Mouse (Mus musculus) forebrain, embryonic 14.5 days (tissue): Measurements from ENCODE around the gene P2rx7. TPM values are rescaled to one million over a fixed set of nuclear protein-coding genes. Genes with fewer than 3 reads are reported as not detected.

Source experiments
- ATAC-seq: fragments of 200-750 bp; cut with Nextera tagmentation; 2 replicates; pipeline ENCODE4 v1.8.0; 2017; ENCODE audit warnings: mild to moderate bottlenecking, moderate library complexity
- DNase-seq: peaks from one replicate; pipeline ENCODE4 v3.0.0-alpha.2; 2015; ENCODE audit warnings: low spot score
- H3K27ac ChIP-seq: fragments of 300-500 bp; sonication (generic); 2 replicates; pipeline ENCODE4 v1.5.1; 2014; ENCODE audit warnings: low read depth, mild to moderate bottlenecking, control low read depth, low read length, moderate library complexity
- H3K27me3 ChIP-seq: fragments of 300-500 bp; sonication (generic); replicated peaks from 2 replicates; pipeline ENCODE4 v1.6.1; 2014; ENCODE audit warnings: low read length, control low read depth, mixed read lengths; ENCODE audit not compliant: control insufficient read depth, insufficient read depth
- H3K36me3 ChIP-seq: fragments of 300-500 bp; sonication (generic); 2 replicates; pipeline ENCODE4 v1.6.1; 2014; ENCODE audit warnings: low read length, control low read depth; ENCODE audit not compliant: control insufficient read depth, insufficient read depth
- H3K4me1 ChIP-seq: fragments of 300-500 bp; sonication (generic); 2 replicates; pipeline ENCODE4 v1.6.1; 2014; ENCODE audit warnings: antibody characterized with exemption, low read length, control low read depth; ENCODE audit not compliant: control insufficient read depth, insufficient read depth
- H3K4me2 ChIP-seq: fragments of 300-500 bp; sonication (generic); 2 replicates; pipeline ENCODE4 v1.6.1; 2014; ENCODE audit warnings: mild to moderate bottlenecking, control low read depth, low read length
- H3K4me3 ChIP-seq: fragments of 300-500 bp; sonication (generic); 2 replicates; pipeline ENCODE4 v1.5.1; 2014; ENCODE audit warnings: low read depth, low read length, control low read depth
- H3K9ac ChIP-seq: fragments of 300-500 bp; sonication (generic); 2 replicates; pipeline ENCODE4 v1.6.1; 2014; ENCODE audit warnings: mild to moderate bottlenecking, low read length, control low read depth, moderate library complexity
- H3K9me3 ChIP-seq: fragments of 300-500 bp; sonication (generic); replicated peaks from 2 replicates; pipeline ENCODE4 v1.6.1; 2016; ENCODE audit warnings: low read length, control low read depth, mixed read lengths; ENCODE audit not compliant: control insufficient read depth
- WGBS: fragments of 180-500 bp; shearing (Covaris S2); extraction: QIAGEN DNeasy Blood & Tissue Kit; methylation state at CpG from one replicate; pipeline ENCODE4 v1.1.7; 2014; 5-methylcytosine and 5-hydroxymethylcytosine counted together
- polyA plus RNA-seq: library from polyadenylated mRNA; unstranded; fragments of >200 nt; fragmentation: Nextera tagmentation; extraction: Ambion mirVana; gene quantifications from 2 replicates; pipeline ENCODE4 v1.2.1, GENCODE M21; 2014

P2rx7 gene
- polyA plus RNA-seq, 1 experiment from 2014 or later: 1.5 TPM

GRCm38 (mm10) chr5:122621376-122621886 is 22.3 kb upstream of the P2rx7 start:
- no peak for ATAC-seq
- Histone ChIP-seq H3K9ac (no peak overlapping the region), H3K27ac (no peak overlapping the region)

GRCm38 (mm10) chr5:122622526-122622925 is 21.2 kb upstream of the P2rx7 start:
- Histone ChIP-seq H3K4me1 (0 out of 2 replicates have a peak, but pooled peaks cover 2% of the 10 kb centered on the region), H3K9me3 (no peaks in the 10 kb centered on the region), H3K27ac (no peak overlapping the region), H3K9ac (no peak overlapping the region), H3K4me2 (no peak overlapping the region), H3K36me3 (no peaks in the 10 kb centered on the region), H3K4me3 (no peak overlapping the region), H3K27me3 (no peaks in the 10 kb centered on the region)
- ATAC-seq: no peak
- no peak for DNase-seq
- WGBS: 92% methylated on average over 5 of the region's 5 CpGs

More at GRCm38 (mm10) chr5:122621376-122621886, 22.3 kb upstream of the P2rx7 start:
- H3K4me3 ChIP-seq: no peak overlapping the region
- 0 out of 2 replicates have a peak, but pooled peaks cover 2% of the 10 kb centered on the region for H3K4me1 ChIP-seq
- H3K4me2 ChIP-seq: no peak overlapping the region
- no peaks in the 10 kb centered on the region for H3K27me3 ChIP-seq
- DNase-seq: peak; percentile 23
- 44% methylated on average over 7 of the region's 7 CpGs for WGBS
- H3K9me3 ChIP-seq: no peaks in the 10 kb centered on the region
- H3K36me3 ChIP-seq: no peaks in the 10 kb centered on the region

GRCm38 (mm10) chr5:122623861-122624260 is 19.9 kb upstream of the P2rx7 start:
- ATAC-seq (no peak), DNase-seq (no peak)
- no peak overlapping the region for H3K27ac ChIP-seq
- H3K4me1 ChIP-seq: 0 out of 2 replicates have a peak, but pooled peaks cover 2% of the 10 kb centered on the region
- no peak overlapping the region for H3K4me3 ChIP-seq
- no peak overlapping the region for H3K4me2 ChIP-seq
- no peaks in the 10 kb centered on the region for H3K36me3 ChIP-seq
- H3K27me3 ChIP-seq: no peaks in the 10 kb centered on the region
- no peaks in the 10 kb centered on the region for H3K9me3 ChIP-seq
- no peak overlapping the region for H3K9ac ChIP-seq
- WGBS: 78% methylated on average over 9 of the region's 9 CpGs

- ATAC-seq: no peak
- WGBS: 93% methylated on average over 11 of the region's 11 CpGs
- Histone ChIP-seq H3K4me2 (no peak overlapping the region), H3K9me3 (no peaks in the 10 kb centered on the region), H3K36me3 (no peaks in the 10 kb centered on the region), H3K27me3 (no peaks in the 10 kb centered on the region), H3K9ac (no peak overlapping the region), H3K4me3 (no peak overlapping the region), H3K27ac (no peak overlapping the region), H3K4me1 (0 out of 2 replicates have a peak, but pooled peaks cover 2% of the 10 kb centered on the region)
- no peak for DNase-seq
These were observed 18.7 kb upstream of the P2rx7 start for GRCm38 (mm10) chr5:122624952-122625479.

- no peaks in the 10 kb centered on the region for H3K27me3 ChIP-seq
- no peaks in the 10 kb centered on the region for H3K36me3 ChIP-seq
- no peaks in the 10 kb centered on the region for H3K9me3 ChIP-seq
- H3K4me2 ChIP-seq: no peak overlapping the region
- H3K27ac ChIP-seq: no peak overlapping the region
- DNase-seq (no peak), ATAC-seq (no peak)
- H3K4me3 ChIP-seq: no peak overlapping the region
- 0 out of 2 replicates have a peak, but pooled peaks cover 2% of the 10 kb centered on the region for H3K4me1 ChIP-seq
- WGBS: 87% methylated on average over 14 of the region's 14 CpGs
- no peak overlapping the region for H3K9ac ChIP-seq
These were observed 18.0 kb upstream of the P2rx7 start for GRCm38 (mm10) chr5:122625565-122626252.

GRCm38 (mm10) chr5:122627243-122627642 is 16.5 kb upstream of the P2rx7 start:
- H3K9ac ChIP-seq: no peak overlapping the region
- H3K27ac ChIP-seq: no peak overlapping the region
- no peaks in the 10 kb centered on the region for H3K9me3 ChIP-seq
- no peaks in the 10 kb centered on the region for H3K27me3 ChIP-seq
- H3K4me3 ChIP-seq: no peak overlapping the region
- no peaks in the 10 kb centered on the region for H3K36me3 ChIP-seq
- peak; percentile 93 for DNase-seq
- no peaks in the 10 kb centered on the region for H3K4me1 ChIP-seq
- WGBS: 31% methylated on average over 2 of the region's 2 CpGs
- peak; percentile 76 for ATAC-seq
- H3K4me2 ChIP-seq: no peak overlapping the region

GRCm38 (mm10) chr5:122635228-122635627 is 8.5 kb upstream of the P2rx7 start:
- 81% methylated on average over 8 of the region's 8 CpGs for WGBS
- no peak overlapping the region for H3K9ac ChIP-seq
- no peak overlapping the region for H3K27ac ChIP-seq
- no peaks in the 10 kb centered on the region for H3K9me3 ChIP-seq
- no peak for ATAC-seq
- no peak for DNase-seq
- no peak overlapping the region for H3K4me3 ChIP-seq
- H3K36me3 ChIP-seq: no peaks in the 10 kb centered on the region
- H3K4me2 ChIP-seq: no peak overlapping the region
- H3K27me3 ChIP-seq: no peaks in the 10 kb centered on the region
- 0 out of 2 replicates have a peak, but pooled peaks cover 2% of the 10 kb centered on the region for H3K4me1 ChIP-seq

GRCm38 (mm10) chr5:122636308-122636707 is 7.4 kb upstream of the P2rx7 start:
- no peaks in the 10 kb centered on the region for H3K9me3 ChIP-seq
- H3K9ac ChIP-seq: no peak overlapping the region
- ATAC-seq (no peak), DNase-seq (no peak)
- H3K27ac ChIP-seq: no peak overlapping the region
- H3K4me1 ChIP-seq: 0 out of 2 replicates have a peak, but pooled peaks cover 2% of the 10 kb centered on the region
- H3K27me3 ChIP-seq: no peaks in the 10 kb centered on the region
- no peaks in the 10 kb centered on the region for H3K36me3 ChIP-seq
- H3K4me2 ChIP-seq: no peak overlapping the region
- no peak overlapping the region for H3K4me3 ChIP-seq
- WGBS: 79% methylated on average over 9 of the region's 9 CpGs

GRCm38 (mm10) chr5:122636958-122637357 is 6.8 kb upstream of the P2rx7 start:
- no peaks in the 10 kb centered on the region for H3K27me3 ChIP-seq
- no peak overlapping the region for H3K9ac ChIP-seq
- H3K27ac ChIP-seq: no peak overlapping the region
- peak; percentile 23 for DNase-seq
- no peak for ATAC-seq
- H3K36me3 ChIP-seq: no peaks in the 10 kb centered on the region
- H3K9me3 ChIP-seq: no peaks in the 10 kb centered on the region
- WGBS: 33% methylated on average over 16 of the region's 16 CpGs
- peak overlapping the region; percentile 11; the same call in 1 of the 2 replicates for H3K4me3 ChIP-seq
- H3K4me2 ChIP-seq: peak overlapping the region; percentile 39
- 0 out of 2 replicates have a peak, but pooled peaks cover 2% of the 10 kb centered on the region for H3K4me1 ChIP-seq
